Mouse (Mus musculus): ENCODE data around the gene Snrpa1. TPM values are rescaled to one million over a fixed set of nuclear protein-coding genes. Genes with fewer than 3 reads are reported as not detected.
"Not testable (repeated sequence)": the region's sequence is repeated elsewhere in the genome, so short reads cannot be mapped to it uniquely, and the experiment has no call there.

Snrpa1 gene
- polyA plus RNA-seq, 1 experiment from 2014 or later: 155 TPM

DNA sequence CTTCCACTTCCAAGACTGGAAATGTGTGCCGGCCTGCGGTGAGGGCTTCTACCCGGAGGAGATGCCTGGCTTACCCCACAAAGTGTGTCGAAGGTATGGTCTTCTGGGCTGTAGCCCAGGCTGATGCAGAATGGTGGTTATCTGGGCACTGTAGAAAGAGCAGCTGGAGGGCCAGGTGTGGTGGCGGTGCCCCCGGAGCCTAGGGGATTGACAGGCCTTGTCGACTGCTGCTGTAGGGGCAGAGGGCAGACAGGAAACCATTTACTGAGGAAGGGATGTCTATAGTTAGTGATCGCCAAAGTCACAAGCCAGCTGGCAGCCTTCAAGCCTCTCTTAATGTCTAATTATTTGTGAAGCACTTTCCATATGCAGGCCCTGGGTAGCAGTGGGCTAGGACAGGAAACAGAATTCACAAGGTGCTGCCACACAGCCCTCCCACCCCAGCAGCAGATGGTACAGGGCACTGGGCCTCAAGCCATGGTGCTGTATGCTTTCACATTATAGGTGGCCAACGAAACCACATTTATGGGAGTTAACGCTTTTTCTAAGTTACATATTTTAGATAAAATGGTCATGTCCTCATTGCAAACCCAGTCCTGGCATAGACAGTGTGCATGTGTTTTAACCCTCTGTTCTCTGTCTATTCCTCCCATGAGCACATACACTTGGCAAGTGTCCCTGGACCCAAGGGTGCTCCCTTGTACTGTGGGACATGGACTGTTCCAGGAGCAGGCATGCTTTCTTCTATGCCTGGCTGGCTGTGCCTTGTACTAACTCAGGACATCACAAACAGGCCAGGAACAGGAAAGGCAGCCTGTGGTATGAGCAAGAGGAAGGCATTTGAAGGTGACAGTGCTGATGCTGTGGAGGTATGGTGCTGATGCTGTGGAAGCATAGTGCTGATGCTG lies 15.0 kb upstream of the Snrpa1 start, which contains the start of gene Gm45213:
TSS of gene Gm45213 (plus strand) at position 51 of the 908 bp plus-strand sequence.
- Histone ChIP-seq H3K9ac (ENCODE audit: low read length) (no peak within 1 kb of the TSS), H3K27me3 (ENCODE audit: control insufficient read depth, insufficient read depth, low read depth, low read length) (no peaks in the 10 kb centered on the region), H3K27ac (ENCODE audit: low read length) (no peak within 1 kb of the TSS), H3K4me3 (ENCODE audit: low read length) (no peak within 1 kb of the TSS), H3K4me2 (ENCODE audit: low read depth, low read length) (no peak within 1 kb of the TSS), H3K4me1 (replicated peaks; ENCODE audit: control insufficient read depth, insufficient read depth, low read length) (no peaks in the 10 kb centered on the region), H3K9me3 (ENCODE audit: control insufficient read depth, low read length) (no peaks in the 10 kb centered on the region), H3K36me3 (ENCODE audit: control insufficient read depth, insufficient read depth, low read length) (no peaks in the 10 kb centered on the region)
- 63% methylated on average over 10 of the region's 10 CpGs for WGBS
- ATAC-seq (ENCODE audit: low read depth): no peak

- ATAC-seq (ENCODE audit: low read depth): no peak
- H3K9ac ChIP-seq (ENCODE audit: low read length): no peak overlapping the region
- WGBS: 58% methylated on average over 9 of the region's 9 CpGs
- no peak overlapping the region for H3K4me2 ChIP-seq (ENCODE audit: low read depth, low read length)
- H3K27me3 ChIP-seq (ENCODE audit: control insufficient read depth, insufficient read depth, low read depth, low read length): no peaks in the 10 kb centered on the region
- no peaks in the 10 kb centered on the region for H3K4me1 ChIP-seq (replicated peaks; ENCODE audit: control insufficient read depth, insufficient read depth, low read length)
- no peak overlapping the region for H3K27ac ChIP-seq (ENCODE audit: low read length)
- H3K4me3 ChIP-seq (ENCODE audit: low read length): no peak overlapping the region
- H3K36me3 ChIP-seq (ENCODE audit: control insufficient read depth, insufficient read depth, low read length): no peaks in the 10 kb centered on the region
- H3K9me3 ChIP-seq (ENCODE audit: control insufficient read depth, low read length): no peaks in the 10 kb centered on the region
Observed at GRCm38 (mm10) chr7:66044617-66045016, 14.2 kb upstream of the Snrpa1 start.

DNA sequence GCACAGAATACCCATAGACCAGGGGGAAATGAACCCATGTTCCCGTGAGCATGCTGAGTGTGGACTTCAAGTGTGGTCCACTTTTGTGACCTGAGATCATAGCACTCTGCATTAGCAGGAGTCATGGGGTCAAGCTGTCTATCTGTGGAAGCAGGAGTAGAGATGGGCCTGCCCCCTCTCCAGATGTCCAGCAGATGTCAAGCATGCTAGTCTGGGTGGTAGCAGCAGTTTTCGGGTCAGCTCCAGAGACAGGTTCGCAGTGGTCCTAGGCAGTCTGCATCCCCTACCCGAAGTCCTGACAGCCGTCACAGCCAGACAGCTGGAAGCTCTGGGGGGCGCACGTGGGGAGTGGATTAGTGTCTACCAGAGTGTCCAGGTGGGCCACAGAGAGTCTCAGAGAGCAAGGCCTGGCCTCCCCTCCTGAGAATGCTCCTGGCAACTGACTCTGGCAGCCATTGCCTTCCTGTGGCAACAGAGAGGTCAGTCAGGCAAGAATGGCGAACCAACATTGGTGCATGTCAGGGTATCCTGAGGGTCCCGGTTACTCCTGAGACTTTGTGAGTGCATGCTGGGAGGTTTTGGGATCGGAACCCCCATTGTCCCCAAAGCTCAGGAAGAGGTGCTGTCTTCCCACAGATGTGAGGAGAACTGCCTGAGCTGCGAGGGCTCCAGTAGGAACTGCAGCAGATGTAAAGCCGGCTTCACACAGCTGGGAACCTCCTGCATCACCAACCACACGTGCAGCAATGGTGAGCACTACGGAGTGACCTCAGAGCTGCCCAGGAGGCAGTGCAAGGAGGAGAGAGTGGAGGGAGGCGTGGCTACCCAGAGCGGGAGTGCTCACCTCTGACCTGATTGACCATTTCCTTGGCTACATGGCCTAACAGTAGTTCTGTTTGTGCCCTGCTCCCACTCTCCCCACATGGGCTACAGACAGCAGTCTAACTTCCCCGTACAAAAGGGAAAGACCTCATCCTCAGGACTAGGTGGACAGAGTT lies 11.6 kb upstream of the Snrpa1 start:
- 57% methylated on average over 17 of the region's 17 CpGs for WGBS
- H3K27me3 ChIP-seq (ENCODE audit: control insufficient read depth, insufficient read depth, low read depth, low read length): no peaks in the 10 kb centered on the region
- ATAC-seq (ENCODE audit: low read depth): 0 out of 2 replicates have a peak, but pooled peaks have one; percentile 15

DNA sequence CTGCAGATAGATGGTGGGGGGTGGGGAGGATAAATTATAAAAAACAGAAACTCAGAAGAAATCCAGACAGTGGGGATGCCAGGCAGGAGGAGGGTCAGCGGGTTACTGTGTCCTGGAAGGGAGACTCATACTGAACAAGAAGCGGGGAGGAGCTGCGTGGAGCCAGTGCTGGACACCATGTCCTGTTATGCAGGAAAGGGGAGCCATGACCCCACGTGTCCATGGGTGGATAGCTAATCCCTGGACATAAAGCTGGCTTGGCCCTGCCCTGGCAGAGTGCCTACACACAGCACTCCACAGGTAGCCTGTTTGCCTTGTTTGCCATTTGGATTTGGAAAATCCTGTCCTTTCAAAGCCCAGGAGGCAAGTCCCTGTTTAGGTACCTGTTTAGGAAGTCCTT lies 10.8 kb upstream of the Snrpa1 start:
- Histone ChIP-seq H3K27me3 (ENCODE audit: control insufficient read depth, insufficient read depth, low read depth, low read length) (no peaks in the 10 kb centered on the region), H3K4me1 (replicated peaks; ENCODE audit: control insufficient read depth, insufficient read depth, low read length) (no peaks in the 10 kb centered on the region), H3K27ac (ENCODE audit: low read length) (no peak overlapping the region), H3K9ac (ENCODE audit: low read length) (no peak overlapping the region), H3K4me2 (ENCODE audit: low read depth, low read length) (no peak overlapping the region), H3K4me3 (ENCODE audit: low read length) (no peak overlapping the region), H3K36me3 (ENCODE audit: control insufficient read depth, insufficient read depth, low read length) (no peaks in the 10 kb centered on the region), H3K9me3 (ENCODE audit: control insufficient read depth, low read length) (no peaks in the 10 kb centered on the region)
- 77% methylated on average over 4 of the region's 4 CpGs for WGBS
- ATAC-seq (ENCODE audit: low read depth): no peak

More for the DNA sequence above, 11.6 kb upstream of the Snrpa1 start:
- no peaks in the 10 kb centered on the region for H3K9me3 ChIP-seq (ENCODE audit: control insufficient read depth, low read length)
- H3K9ac ChIP-seq (ENCODE audit: low read length): no peak overlapping the region
- no peak overlapping the region for H3K27ac ChIP-seq (ENCODE audit: low read length)
- no peak overlapping the region for H3K4me3 ChIP-seq (ENCODE audit: low read length)
- H3K36me3 ChIP-seq (ENCODE audit: control insufficient read depth, insufficient read depth, low read length): no peaks in the 10 kb centered on the region
- H3K4me1 ChIP-seq (replicated peaks; ENCODE audit: control insufficient read depth, insufficient read depth, low read length): no peaks in the 10 kb centered on the region
- no peak overlapping the region for H3K4me2 ChIP-seq (ENCODE audit: low read depth, low read length)

- Histone ChIP-seq H3K27ac (ENCODE audit: low read length) (no peak overlapping the region), H3K4me2 (ENCODE audit: low read depth, low read length) (no peak overlapping the region), H3K27me3 (ENCODE audit: control insufficient read depth, insufficient read depth, low read depth, low read length) (no peaks in the 10 kb centered on the region), H3K4me3 (ENCODE audit: low read length) (no peak overlapping the region), H3K9me3 (ENCODE audit: control insufficient read depth, low read length) (no peaks in the 10 kb centered on the region), H3K4me1 (replicated peaks; ENCODE audit: control insufficient read depth, insufficient read depth, low read length) (no peaks in the 10 kb centered on the region), H3K36me3 (ENCODE audit: control insufficient read depth, insufficient read depth, low read length) (no peaks in the 10 kb centered on the region), H3K9ac (ENCODE audit: low read length) (no peak overlapping the region)
- no peak for ATAC-seq (ENCODE audit: low read depth)
- 79% methylated on average over 12 of the region's 12 CpGs for WGBS
Observed at GRCm38 (mm10) chr7:66048446-66049230, 10.2 kb upstream of the Snrpa1 start.

GRCm38 (mm10) chr7:66053946-66054483 lies 4.8 kb upstream of the Snrpa1 start:
- 81% methylated on average over 4 of the region's 4 CpGs for WGBS

DNA sequence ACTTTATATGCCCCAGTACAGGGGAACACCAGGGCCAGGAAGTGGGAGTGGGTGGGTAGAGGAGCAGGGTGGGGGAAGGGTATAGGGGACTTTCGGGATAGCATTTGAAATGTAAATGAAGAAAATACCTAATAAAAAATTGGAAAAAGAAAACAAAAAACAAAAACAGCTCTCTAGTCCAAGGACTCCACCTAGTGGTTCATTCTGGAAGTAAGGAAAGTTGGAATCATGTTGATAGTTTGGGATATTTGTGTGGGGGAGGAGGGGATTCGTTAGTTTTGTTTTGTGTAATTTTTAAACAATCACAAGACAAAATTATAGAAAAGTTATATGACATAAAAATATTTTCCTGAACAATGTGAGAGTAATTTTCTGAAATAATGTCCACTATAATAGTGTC lies 3.4 kb upstream of the Snrpa1 start:
- H3K4me3 ChIP-seq (ENCODE audit: low read length); H3K36me3 ChIP-seq (ENCODE audit: control insufficient read depth, insufficient read depth, low read length); H3K9ac ChIP-seq (ENCODE audit: low read length); H3K27ac ChIP-seq (ENCODE audit: low read length); H3K27me3 ChIP-seq (ENCODE audit: control insufficient read depth, insufficient read depth, low read depth, low read length); H3K4me1 ChIP-seq (replicated peaks; ENCODE audit: control insufficient read depth, insufficient read depth, low read length); H3K9me3 ChIP-seq (ENCODE audit: control insufficient read depth, low read length); ATAC-seq (ENCODE audit: low read depth); H3K4me2 ChIP-seq (ENCODE audit: low read depth, low read length): not testable (repeated sequence)
- WGBS: 5% methylated on average over 2 of the region's 2 CpGs

More at GRCm38 (mm10) chr7:66053946-66054483, 4.8 kb upstream of the Snrpa1 start:
- Histone ChIP-seq H3K4me3 (ENCODE audit: low read length) (no peak overlapping the region), H3K4me1 (replicated peaks; ENCODE audit: control insufficient read depth, insufficient read depth, low read length) (no peaks in the 10 kb centered on the region), H3K9me3 (ENCODE audit: control insufficient read depth, low read length) (no peaks in the 10 kb centered on the region), H3K36me3 (ENCODE audit: control insufficient read depth, insufficient read depth, low read length) (no peaks in the 10 kb centered on the region), H3K4me2 (ENCODE audit: low read depth, low read length) (no peak overlapping the region), H3K27ac (ENCODE audit: low read length) (no peak overlapping the region), H3K27me3 (ENCODE audit: control insufficient read depth, insufficient read depth, low read depth, low read length) (no peaks in the 10 kb centered on the region), H3K9ac (ENCODE audit: low read length) (no peak overlapping the region)
- no peak for ATAC-seq (ENCODE audit: low read depth)

DNA sequence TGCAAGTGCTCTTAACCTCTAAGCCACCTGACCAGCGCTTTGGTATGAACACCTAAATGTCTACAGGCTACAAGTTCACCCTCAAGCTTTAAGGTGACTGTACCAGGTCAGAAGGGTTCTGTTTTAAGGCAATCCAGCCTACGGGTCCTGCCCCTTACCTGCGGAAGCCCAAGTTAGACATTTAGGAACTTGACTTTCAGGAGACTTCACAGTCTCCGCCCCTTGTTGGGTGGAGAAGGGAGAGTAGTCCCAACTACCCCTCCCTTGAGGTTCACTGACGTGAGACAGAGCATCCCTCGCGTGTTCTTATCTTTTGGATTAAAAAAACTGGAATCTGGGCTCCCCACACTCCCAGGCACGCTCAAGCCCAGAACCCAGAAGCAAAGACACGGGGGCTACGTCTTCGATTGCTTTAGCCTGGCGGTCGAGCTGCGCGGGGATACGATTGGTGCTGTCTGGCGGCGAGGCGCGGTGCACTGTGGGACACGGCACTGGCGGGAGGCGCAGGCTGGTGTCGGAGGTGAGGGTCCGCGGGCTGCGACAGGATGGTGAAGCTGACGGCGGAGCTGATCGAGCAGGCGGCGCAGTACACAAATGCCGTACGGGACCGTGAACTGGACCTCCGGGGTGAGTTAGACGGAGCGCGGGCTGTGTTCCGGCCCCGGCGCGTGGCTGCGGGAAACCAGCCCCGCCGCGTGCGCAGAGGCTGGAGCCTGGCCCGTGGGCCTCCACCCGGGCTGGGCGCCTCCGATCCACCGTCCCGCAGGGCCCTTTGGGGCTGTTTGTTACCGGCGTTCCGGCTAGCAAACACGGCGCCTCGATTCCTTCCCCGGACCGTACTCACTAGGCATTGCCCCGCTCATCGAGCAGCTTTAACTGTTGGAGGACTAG lies 1.5 kb downstream of the Snrpa1 start:
- under 1% methylated on average over 64 of the region's 64 CpGs for WGBS
- Histone ChIP-seq H3K27ac (ENCODE audit: low read length) (peak overlapping the region; percentile 72), H3K27me3 (ENCODE audit: control insufficient read depth, insufficient read depth, low read depth, low read length) (no peaks in the 10 kb centered on the region), H3K4me1 (replicated peaks; ENCODE audit: control insufficient read depth, insufficient read depth, low read length) (peaks cover 9% of the 10 kb centered on the region), H3K9me3 (ENCODE audit: control insufficient read depth, low read length) (no peaks in the 10 kb centered on the region), H3K4me2 (ENCODE audit: low read depth, low read length) (peak overlapping the region; percentile 73), H3K36me3 (ENCODE audit: control insufficient read depth, insufficient read depth, low read length) (peaks cover 11% of the 10 kb centered on the region), H3K9ac (ENCODE audit: low read length) (peak overlapping the region; percentile 97), H3K4me3 (ENCODE audit: low read length) (peak overlapping the region; percentile 99)
- ATAC-seq (ENCODE audit: low read depth): peak; percentile 97

Measured in lung, embryonic 16.5 days (tissue).